Mouse (Mus musculus): ENCODE results near the gene Prex1.

The Prex1 gene

DNA sequence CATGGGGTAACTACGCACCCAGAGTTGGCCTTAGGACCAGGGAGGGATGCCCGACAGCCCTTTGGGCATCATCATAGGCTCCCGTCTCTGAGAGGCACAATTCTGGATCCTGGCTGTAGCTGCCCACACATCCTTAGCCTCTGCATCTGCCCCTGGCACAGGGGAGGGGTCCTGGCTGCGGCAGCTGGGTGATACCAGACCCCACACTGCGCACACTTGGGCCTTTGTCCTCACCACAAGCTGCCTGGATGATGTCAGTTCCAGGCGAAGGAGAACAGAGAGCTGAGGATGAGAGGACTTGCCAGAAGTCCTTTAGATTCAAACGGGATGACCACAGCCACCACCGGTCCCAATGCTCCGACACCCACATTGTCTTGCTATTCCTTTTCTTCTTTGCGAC lies 78.1 kb downstream of the Prex1 start:
- no peak for DNase-seq (ENCODE audit: low read depth)

DNA sequence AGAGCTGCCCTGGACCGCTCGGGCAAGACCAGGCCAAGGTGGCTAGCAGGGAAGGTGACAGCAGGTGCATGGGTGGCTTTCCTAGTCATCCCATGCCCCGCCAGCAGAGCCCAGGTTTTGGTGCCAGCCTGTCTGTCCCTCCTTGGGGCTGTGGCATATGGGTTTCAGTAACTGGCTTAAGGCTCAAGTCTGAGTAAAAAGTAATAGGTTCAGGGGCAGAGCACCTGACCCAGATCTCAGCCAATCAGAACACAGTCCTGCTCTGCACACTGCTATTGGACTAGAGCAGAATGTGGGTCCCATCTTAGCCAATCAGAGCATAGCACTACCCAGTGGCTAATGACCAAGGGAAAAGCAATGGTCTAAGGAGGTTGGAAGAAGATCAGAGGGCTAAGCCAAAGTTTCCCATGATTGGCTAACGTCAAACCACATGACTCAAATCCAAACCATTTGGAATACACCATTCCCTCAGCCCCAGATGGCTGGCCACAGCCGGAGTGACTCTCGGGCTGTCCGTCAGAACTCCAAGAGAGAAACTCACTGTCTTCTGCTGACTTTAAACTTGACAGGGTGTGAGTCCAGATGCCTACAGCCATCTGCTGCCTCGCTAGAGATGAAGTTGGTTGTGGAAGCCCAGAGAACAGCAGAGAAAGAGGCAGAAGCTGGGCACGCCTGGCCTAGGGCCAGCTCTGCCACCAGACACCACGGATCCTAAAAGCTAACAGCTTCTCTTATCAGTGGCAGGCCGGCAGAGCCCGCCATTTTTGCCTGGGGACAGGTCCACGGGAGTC lies 80.9 kb downstream of the Prex1 start:
- DNase-seq (ENCODE audit: low read depth) = no peak

- no peak for DNase-seq (ENCODE audit: low read depth)
Observed at GRCm38 (mm10) chr2:166631621-166632171, 81.9 kb downstream of the Prex1 start.

DNA sequence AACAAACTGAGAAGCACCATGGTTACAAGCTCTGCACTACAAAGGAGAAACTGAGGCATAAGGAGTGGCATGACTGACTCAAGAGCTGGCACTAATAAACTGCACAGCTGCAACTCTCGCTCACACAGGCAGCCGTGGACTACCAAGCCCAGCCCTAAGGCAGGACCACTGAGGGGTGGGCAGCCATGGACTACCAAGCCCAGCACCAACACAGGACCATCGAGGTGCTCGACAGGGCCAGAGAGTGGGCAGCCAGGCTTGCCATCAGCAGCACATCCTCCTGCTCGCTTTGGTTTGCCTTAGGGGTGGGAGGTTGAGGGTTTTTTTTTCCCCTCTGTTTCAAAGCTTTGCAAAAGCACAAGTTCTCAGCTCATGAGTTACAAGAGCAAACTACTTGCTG lies 82.4 kb downstream of the Prex1 start:
- DNase-seq (ENCODE audit: low read depth) = no peak

DNA sequence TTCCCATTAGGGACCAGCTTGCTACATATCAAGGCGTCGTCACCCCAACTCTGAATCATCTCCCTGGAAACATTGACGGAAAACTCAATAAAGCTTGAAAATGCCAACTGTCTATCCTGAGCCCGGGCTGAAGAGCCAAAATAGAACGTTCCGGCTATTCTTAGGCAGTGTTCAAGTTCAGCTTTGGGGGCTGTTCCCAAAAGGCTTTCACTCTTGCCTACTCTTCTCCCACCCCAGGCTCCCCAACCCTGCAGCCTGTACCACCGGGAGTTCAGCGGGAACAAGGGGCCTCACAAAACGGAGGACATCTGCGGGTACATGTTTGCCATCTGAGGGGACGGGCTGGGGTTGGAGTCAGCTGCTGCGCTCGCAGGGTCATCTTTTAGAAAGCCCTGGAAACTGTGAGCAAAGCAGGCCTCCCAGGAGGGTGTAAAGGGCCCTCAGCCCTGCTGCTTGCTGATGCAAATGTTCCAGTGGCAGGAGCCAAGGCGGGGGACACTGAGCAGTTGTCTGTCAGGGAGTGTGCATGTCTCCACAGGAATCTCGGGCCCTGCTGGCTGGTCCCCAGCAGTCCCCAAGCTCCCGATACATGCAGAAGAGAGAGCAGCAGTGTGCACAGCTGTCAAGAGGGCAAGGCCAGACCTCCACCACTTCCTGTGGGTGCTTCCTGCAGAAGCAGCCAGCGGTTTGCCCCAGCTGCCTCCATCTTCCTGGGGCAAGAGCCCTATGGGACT lies 83.5 kb downstream of the Prex1 start:
- DNase-seq (ENCODE audit: low read depth) = peak; percentile 78

DNA sequence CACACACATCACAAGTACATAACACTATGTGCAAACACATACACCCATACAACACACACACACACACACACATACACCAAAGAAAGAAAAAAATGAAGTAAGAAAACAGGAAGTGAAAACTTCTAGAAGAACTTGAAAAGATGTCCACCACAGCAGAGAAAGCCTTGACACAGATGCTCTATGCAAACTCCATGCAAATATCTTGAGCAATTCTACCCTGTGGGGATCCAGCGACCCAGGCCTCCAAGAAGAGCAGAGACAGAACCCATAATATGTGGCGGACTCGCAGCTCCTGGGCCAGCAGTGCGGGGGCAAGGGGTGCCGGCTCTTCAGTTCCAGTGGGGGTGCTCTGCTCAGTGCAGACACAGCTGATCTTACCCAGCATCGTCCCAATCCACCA lies 86.1 kb downstream of the Prex1 start:
- peak; percentile 56 for DNase-seq (ENCODE audit: low read depth)

GRCm38 (mm10) chr2:166625219-166625618 lies 88.4 kb downstream of the Prex1 start:
- peak; percentile 65 for DNase-seq (ENCODE audit: low read depth)

- DNase-seq (ENCODE audit: low read depth) = no peak
Observed at GRCm38 (mm10) chr2:166623081-166623567, 90.5 kb downstream of the Prex1 start.

DNA sequence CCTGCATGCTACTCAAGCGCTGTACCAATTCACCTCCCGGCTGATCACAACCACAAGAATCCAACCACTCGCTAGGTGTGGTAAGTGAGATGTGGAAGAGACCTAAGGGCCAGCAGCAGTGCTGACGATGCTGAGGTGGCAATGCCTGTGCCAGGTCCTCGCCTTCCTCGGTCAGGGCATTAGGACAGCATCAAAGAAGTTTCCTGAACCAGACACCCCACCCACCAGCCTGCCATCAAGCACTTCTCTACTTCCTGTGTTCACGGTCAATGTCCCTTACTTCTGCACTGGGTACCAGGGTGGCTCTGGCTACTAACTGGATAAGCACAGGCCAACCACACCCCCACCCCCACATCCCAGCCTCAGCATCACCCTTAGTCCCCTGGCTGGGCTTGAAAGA lies 91.0 kb downstream of the Prex1 start:
- DNase-seq (ENCODE audit: low read depth) = peak; percentile 74

DNA sequence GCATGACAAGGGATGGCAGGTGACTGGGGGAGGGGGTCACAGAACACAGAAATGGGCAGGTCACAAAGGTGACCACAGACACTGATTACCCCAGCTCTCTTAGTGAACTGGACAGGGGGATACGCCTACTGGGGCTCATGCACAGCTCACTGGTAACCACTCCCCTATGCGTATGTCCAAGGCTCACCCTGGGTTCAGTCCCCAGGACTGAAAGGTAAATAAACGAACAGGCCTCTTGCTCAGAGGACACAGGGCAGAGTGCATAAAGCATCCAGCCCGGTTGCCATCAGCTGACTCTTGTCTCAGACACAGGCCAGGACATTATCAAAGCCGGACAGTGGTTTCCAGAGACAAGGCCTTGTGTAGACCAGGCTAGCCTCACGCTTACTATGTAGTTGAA lies 91.6 kb downstream of the Prex1 start:
- DNase-seq (ENCODE audit: low read depth) = no peak

GRCm38 (mm10) chr2:166620529-166621466 lies 92.8 kb downstream of the Prex1 start:
- peak; percentile 90 for DNase-seq (ENCODE audit: low read depth)

DNA sequence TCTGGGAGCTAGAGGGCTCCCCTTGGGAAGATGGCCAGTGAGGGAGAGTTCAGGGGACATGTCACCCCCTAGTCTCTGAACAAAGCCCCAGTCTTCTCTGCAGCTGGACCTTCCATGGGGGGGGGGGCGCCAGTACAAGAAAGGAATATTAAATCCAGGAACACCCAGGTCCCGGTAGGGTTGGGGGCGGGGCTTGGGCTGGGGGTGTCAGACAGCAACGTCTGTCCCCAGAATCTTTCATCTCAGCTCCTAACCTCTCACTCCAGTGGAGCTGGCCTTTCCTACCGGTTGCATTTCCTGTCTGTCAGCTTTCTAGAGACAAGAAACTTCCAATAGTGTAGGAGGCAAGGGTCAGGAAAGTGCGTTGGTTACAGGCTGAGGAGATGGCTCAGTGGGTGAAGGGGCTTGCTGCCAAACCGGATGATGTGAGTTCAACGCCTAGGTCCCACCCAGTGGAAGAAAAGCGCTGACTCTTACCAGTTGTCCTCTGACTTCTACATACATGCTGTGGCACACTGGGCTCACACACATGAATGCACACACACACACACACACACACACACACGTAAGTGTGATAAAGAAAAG lies 93.6 kb downstream of the Prex1 start:
- no peak for DNase-seq (ENCODE audit: low read depth)

GRCm38 (mm10) chr2:166619270-166619669 lies 94.4 kb downstream of the Prex1 start:
- no peak for DNase-seq (ENCODE audit: low read depth)

DNA sequence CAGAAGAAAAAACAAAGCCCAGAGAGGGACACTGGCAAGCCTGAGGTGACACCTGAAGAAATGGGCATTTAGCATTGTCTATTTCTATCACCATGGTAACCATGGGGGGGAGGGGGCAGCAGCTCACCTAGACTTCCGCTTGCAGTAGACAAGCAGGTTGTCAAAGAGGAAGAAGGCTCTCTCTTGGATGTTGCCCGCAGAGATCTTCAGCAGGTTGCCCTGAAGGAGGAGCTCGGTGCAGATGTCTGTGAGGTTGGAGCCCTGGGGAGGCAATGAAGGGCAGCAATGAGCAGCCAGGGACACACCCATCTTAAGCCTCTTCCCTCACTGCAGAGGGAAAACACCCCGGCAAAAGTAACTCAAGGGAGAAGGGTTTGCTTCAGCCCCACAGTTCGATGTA lies 95.9 kb downstream of the Prex1 start:
- peak; percentile 92 for DNase-seq (ENCODE audit: low read depth)

GRCm38 (mm10) chr2:166615338-166616075 lies 98.1 kb downstream of the Prex1 start:
- DNase-seq (ENCODE audit: low read depth) = no peak

DNA sequence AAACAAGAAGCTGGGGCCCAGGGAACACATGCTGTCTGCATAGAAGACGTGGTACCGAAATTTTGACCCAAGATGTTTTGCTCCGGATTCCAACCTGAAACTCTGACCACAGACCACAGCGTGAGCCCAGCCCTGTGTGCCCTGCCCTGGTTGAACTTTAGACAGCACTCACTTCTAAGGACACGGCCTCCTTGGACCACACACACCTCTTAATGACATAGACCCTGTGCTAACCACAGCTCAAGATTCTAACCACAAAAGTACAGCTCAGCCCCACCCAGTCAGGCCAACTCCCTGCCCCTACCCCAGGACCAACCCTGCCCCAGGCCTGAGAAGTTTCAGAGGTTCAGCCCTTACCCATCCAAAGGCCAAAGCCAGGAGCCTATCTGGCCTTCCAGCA lies 103.4 kb downstream of the Prex1 start:
- DNase-seq (ENCODE audit: low read depth) = no peak

- DNase-seq (ENCODE audit: low read depth) = no peak
Observed at GRCm38 (mm10) chr2:166608509-166608908, 105.1 kb downstream of the Prex1 start.

DNA sequence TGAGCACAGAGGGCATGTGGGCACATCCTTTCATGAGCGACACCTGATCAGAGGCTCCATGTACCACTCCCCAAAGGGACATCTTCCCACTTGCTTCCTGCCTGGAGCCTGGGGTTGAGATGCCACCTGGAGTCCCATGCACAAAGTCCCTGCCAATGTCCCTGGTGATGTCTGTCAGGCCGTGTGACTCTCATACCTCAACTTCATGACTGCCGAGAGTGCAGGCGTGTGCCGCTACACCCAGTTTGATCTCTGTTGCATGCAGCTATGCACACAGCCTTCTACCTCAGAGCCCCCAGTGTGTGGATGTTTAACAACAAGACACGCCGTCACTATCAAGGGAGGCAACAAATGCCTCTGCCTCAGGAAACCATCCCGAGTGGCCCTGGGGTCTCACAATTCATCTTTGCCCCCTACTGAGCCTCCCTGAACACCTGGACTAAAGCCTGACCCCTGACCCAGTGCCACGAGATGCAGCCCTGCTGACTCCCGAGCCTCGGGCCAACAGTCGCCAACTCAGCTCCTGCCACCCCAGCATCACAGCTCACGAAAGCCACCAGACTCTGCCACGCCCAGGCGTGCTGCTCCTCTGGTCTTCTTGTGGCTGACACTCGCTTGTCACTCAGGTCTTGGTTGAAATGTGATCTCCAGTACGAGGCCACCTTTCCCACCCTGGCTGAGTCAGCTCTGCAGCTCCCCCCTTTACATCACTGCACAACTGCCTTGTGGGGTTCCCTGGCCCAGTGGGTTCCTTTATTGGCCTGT lies 107.0 kb downstream of the Prex1 start:
- no peak for DNase-seq (ENCODE audit: low read depth)

DNA sequence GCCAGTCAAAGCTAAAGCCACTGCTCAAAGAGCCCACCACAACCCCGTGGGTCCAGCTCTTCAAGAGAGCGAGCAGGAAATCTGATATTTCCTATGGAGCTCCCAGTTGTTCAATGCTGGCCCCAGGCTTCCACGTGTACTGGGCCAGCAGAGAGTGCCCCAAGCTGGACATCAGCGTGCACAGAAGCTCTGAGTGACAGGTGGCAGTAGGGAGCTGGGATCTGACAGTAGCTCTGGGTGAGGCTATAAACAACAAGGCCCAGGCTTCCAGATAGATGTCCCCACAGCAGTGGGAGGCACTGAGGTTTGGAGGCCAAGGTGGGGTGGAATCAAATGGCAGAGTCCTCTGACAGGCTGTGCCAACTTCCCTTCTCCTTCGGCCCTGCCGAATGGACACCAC lies 107.6 kb downstream of the Prex1 start:
- DNase-seq (ENCODE audit: low read depth) = no peak
